Mouse (Mus musculus): ENCODE data around the gene Top2a.
"Not testable (repeated sequence)": the region's sequence is repeated elsewhere in the genome, so short reads cannot be mapped to it uniquely, and the experiment has no call there.

The Top2a gene

GRCm38 (mm10) chr11:99041051-99041729 is 17.2 kb upstream of the Top2a start, which contains the start of gene Igfbp4:
Gene Igfbp4, plus strand, starts transcription at chr11:99041244.
- no peak for DNase-seq (ENCODE audit: low read depth, low spot score)

- DNase-seq (ENCODE audit: low read depth, low spot score) = peak; percentile 81
Observed at GRCm38 (mm10) chr11:99040346-99040974, 16.5 kb upstream of the Top2a start.

GRCm38 (mm10) chr11:99039782-99040181 is 15.8 kb upstream of the Top2a start:
- DNase-seq (ENCODE audit: low read depth, low spot score) = peak; percentile 95

- no peak for DNase-seq (ENCODE audit: low read depth, low spot score)
Observed at GRCm38 (mm10) chr11:99036254-99036653, 12.3 kb upstream of the Top2a start.

- peak; percentile 39 for DNase-seq (ENCODE audit: low read depth, low spot score)
Observed at GRCm38 (mm10) chr11:99035350-99035749, 11.4 kb upstream of the Top2a start.

GRCm38 (mm10) chr11:99026899-99027440 is 3.0 kb upstream of the Top2a start:
- DNase-seq (ENCODE audit: low read depth, low spot score) = no peak

GRCm38 (mm10) chr11:99025878-99026277 is 1.9 kb upstream of the Top2a start:
- no peak for DNase-seq (ENCODE audit: low read depth, low spot score)

GRCm38 (mm10) chr11:99024468-99025134 is 612 bp upstream of the Top2a start:
- no peak for DNase-seq (ENCODE audit: low read depth, low spot score)

- DNase-seq (ENCODE audit: low read depth, low spot score) = peak; percentile 37
Observed at GRCm38 (mm10) chr11:99023094-99023493, 895 bp downstream of the Top2a start.

GRCm38 (mm10) chr11:99022384-99022933 is 1.5 kb downstream of the Top2a start:
- DNase-seq (ENCODE audit: low read depth, low spot score) = no peak

GRCm38 (mm10) chr11:99019844-99020243 is 4.1 kb downstream of the Top2a start:
- no peak for DNase-seq (ENCODE audit: low read depth, low spot score)

- DNase-seq (ENCODE audit: low read depth, low spot score) = no peak
Observed at GRCm38 (mm10) chr11:99013856-99014255, 10.1 kb downstream of the Top2a start.

GRCm38 (mm10) chr11:99010706-99011105 is 13.3 kb downstream of the Top2a start:
- DNase-seq (ENCODE audit: low read depth, low spot score) = no peak

GRCm38 (mm10) chr11:99010124-99010523 is 13.9 kb downstream of the Top2a start:
- no peak for DNase-seq (ENCODE audit: low read depth, low spot score)

- DNase-seq (ENCODE audit: low read depth, low spot score) = no peak
Observed at GRCm38 (mm10) chr11:99006788-99007187, 17.2 kb downstream of the Top2a start.

- no peak for DNase-seq (ENCODE audit: low read depth, low spot score)
Observed at GRCm38 (mm10) chr11:98999243-98999642, 24.7 kb downstream of the Top2a start.

GRCm38 (mm10) chr11:98998776-98999175 is 25.2 kb downstream of the Top2a start:
- DNase-seq (ENCODE audit: low read depth, low spot score) = peak; percentile 55

- no peak for DNase-seq (ENCODE audit: low read depth, low spot score)
Observed at GRCm38 (mm10) chr11:98997659-98998058, 26.3 kb downstream of the Top2a start.

- no peak for DNase-seq (ENCODE audit: low read depth, low spot score)
Observed at GRCm38 (mm10) chr11:98995987-98996386, 28.0 kb downstream of the Top2a start.

GRCm38 (mm10) chr11:98990866-98991265 is 33.1 kb downstream of the Top2a start:
- DNase-seq (ENCODE audit: low read depth, low spot score) = no peak

GRCm38 (mm10) chr11:98988260-98988659 is 35.7 kb downstream of the Top2a start:
- not testable (repeated sequence) for DNase-seq (ENCODE audit: low read depth, low spot score)

- no peak for DNase-seq (ENCODE audit: low read depth, low spot score)
Observed at GRCm38 (mm10) chr11:98985542-98985941, 38.4 kb downstream of the Top2a start.
